Mouse (Mus musculus): ENCODE data around the gene Zfp65.

- no peak for TF ChIP-seq POLR2A (IDR thresholded peaks at IDR 0.05; ENCODE audit: borderline replicate concordance, control insufficient read depth, low read depth, low read length)
- no peak for TF ChIP-seq CTCF (IDR thresholded peaks at IDR 0.05; ENCODE audit: control insufficient read depth, insufficient read depth, low read length)
Measured at GRCm38 (mm10) chr13:67759966-67760365, 31.0 kb upstream of the Zfp65 start.
